8 mouse cellular contexts compared by ENCODE assay signal in the genomic region with DNA sequence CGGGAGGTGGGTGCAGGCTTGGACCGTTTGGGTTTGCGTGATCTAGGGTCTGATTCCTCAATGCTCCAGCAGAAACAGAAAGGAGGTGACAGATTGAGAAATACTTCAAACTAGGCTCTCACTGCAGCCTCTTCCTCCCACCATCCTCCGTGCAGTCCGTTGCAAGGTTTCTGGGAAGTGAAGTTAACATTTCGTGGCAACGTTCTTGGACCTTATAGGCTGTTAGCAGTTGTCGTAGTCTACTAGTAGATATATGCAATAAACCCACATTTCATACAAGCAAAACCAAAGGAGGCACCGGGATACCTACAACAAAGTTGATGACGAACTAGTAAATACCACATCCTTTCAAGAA. TPM values are rescaled to one million over a fixed set of nuclear protein-coding genes. Genes with fewer than 3 reads are reported as not detected.
DNase-seq lines count a peak whose midpoint lies in the region; ATAC-seq and TF ChIP-seq lines count a peak whose summit lies in the region.

No protein-coding gene starts in this region.

- TF ChIP-seq CTCF in spleen, adult 2 months (IDR thresholded peaks at IDR 0.05; ENCODE audit: extremely low read depth, insufficient read depth, insufficient read length, insufficient replicate concordance): no peak

- no peaks in the 10 kb centered on the region; the same call in 1 of the 2 replicates for H3K36me3 ChIP-seq in spleen, adult 2 months (ENCODE audit: control insufficient read depth, insufficient read depth, low read length)
- peaks cover 17% of the 10 kb centered on the region for H3K36me3 ChIP-seq in embryonic facial prominence, embryonic 13.5 days
- peaks cover 21% of the 10 kb centered on the region for H3K36me3 ChIP-seq in limb, embryonic 13.5 days
- H3K36me3 ChIP-seq in neural tube, embryonic 14.5 days (ENCODE audit: control insufficient read depth, insufficient read depth, low read length): peaks cover 2% of the 10 kb centered on the region; the same call in 1 of the 2 replicates

- no peaks in the 10 kb centered on the region for H3K9me3 ChIP-seq in embryonic facial prominence, embryonic 13.5 days
- no peaks in the 10 kb centered on the region for H3K9me3 ChIP-seq in limb, embryonic 13.5 days
- H3K9me3 ChIP-seq in neural tube, embryonic 14.5 days (ENCODE audit: control insufficient read depth, low read length): no peaks in the 10 kb centered on the region

- H3K4me3 ChIP-seq in spleen, adult 2 months (ENCODE audit: extremely low read depth, insufficient read depth, insufficient read length): peak overlapping the region; percentile 78
- peak overlapping the region; percentile 72 for H3K4me3 ChIP-seq in embryonic facial prominence, embryonic 13.5 days
- H3K4me3 ChIP-seq in limb, embryonic 13.5 days: peak overlapping the region; percentile 91
- H3K4me3 ChIP-seq in neural tube, embryonic 14.5 days (ENCODE audit: low read depth, low read length): peak overlapping the region; percentile 55

- H3K27ac ChIP-seq in spleen, adult 2 months (ENCODE audit: insufficient read depth, low read length): peak overlapping the region; percentile 93
- H3K27ac ChIP-seq in embryonic facial prominence, embryonic 13.5 days: peak overlapping the region; percentile 78
- peak overlapping the region; percentile 82; the same call in 1 of the 2 replicates for H3K27ac ChIP-seq in limb, embryonic 13.5 days
- peak overlapping the region; percentile 84; the same call in 1 of the 2 replicates for H3K27ac ChIP-seq in neural tube, embryonic 14.5 days (ENCODE audit: low read depth, low read length)

- WGBS in spleen, adult 2 months: under 1% methylated on average over 10 of the region's 10 CpGs
- WGBS in embryonic facial prominence, embryonic 13.5 days: 2% methylated on average over 10 of the region's 10 CpGs
- 3% methylated on average over 10 of the region's 10 CpGs for WGBS in limb, embryonic 13.5 days
- 3% methylated on average over 10 of the region's 10 CpGs for WGBS in neural tube, embryonic 14.5 days

- no peaks in the 10 kb centered on the region for H3K27me3 ChIP-seq in spleen, adult 2 months (ENCODE audit: control insufficient read depth, insufficient read depth, low read length)
- no peaks in the 10 kb centered on the region for H3K27me3 ChIP-seq in embryonic facial prominence, embryonic 13.5 days
- no peaks in the 10 kb centered on the region for H3K27me3 ChIP-seq in limb, embryonic 13.5 days
- no peaks in the 10 kb centered on the region for H3K27me3 ChIP-seq in neural tube, embryonic 14.5 days (ENCODE audit: control insufficient read depth, insufficient read depth, low read length)

- TF ChIP-seq POLR2A in spleen, adult 2 months (IDR thresholded peaks at IDR 0.05; ENCODE audit: low read depth, low read length): no peak

- ATAC-seq in embryonic facial prominence, embryonic 13.5 days (ENCODE audit: insufficient number of reproducible peaks, insufficient read depth, low FRiP score, low TSS enrichment, low read depth): no peak
- ATAC-seq in limb, embryonic 13.5 days (ENCODE audit: low FRiP score, low read depth): no peak
- ATAC-seq in neural tube, embryonic 14.5 days (ENCODE audit: low read depth): no peak

- intact Hi-C loops in gastrocnemius, postnatal 36 days (cut with DNase I): loop anchor here (5.0 kb wide), 1 partner anchor 50 kb away; no protein-coding TSS in a partner anchor

- no peaks in the 10 kb centered on the region; the same call in none of the 2 replicates for H3K4me1 ChIP-seq in spleen, adult 2 months (ENCODE audit: control insufficient read depth, insufficient read depth, insufficient read length)
- peaks cover 18% of the 10 kb centered on the region for H3K4me1 ChIP-seq in embryonic facial prominence, embryonic 13.5 days
- peaks cover 23% of the 10 kb centered on the region for H3K4me1 ChIP-seq in limb, embryonic 13.5 days
- H3K4me1 ChIP-seq in neural tube, embryonic 14.5 days (ENCODE audit: control insufficient read depth, insufficient read depth, low read length): peaks cover 15% of the 10 kb centered on the region

- DNase-seq in spleen, adult 2 months (ENCODE audit: low read depth in 1 of 2, low spot score in 2 of 2): no peak
- no peak for DNase-seq in spleen, postnatal 14 days (ENCODE audit: low spot score in 2 of 2)
- DNase-seq in gastrocnemius, postnatal 36 days: no peak
- no peak for DNase-seq in layer of hippocampus, postnatal 14 days (ENCODE audit: low spot score in 2 of 2)
- DNase-seq in right cerebral cortex, adult 2 months (ENCODE audit: low spot score in 2 of 2): no peak

- H3K4me2 ChIP-seq in embryonic facial prominence, embryonic 13.5 days: peak overlapping the region; percentile 78
- H3K4me2 ChIP-seq in limb, embryonic 13.5 days (replicated peaks): peak overlapping the region; percentile 80
- H3K4me2 ChIP-seq in neural tube, embryonic 14.5 days (ENCODE audit: low read depth, low read length): peak overlapping the region; percentile 73

- H3K9ac ChIP-seq in embryonic facial prominence, embryonic 13.5 days: peak overlapping the region; percentile 81
- peak overlapping the region; percentile 83 for H3K9ac ChIP-seq in limb, embryonic 13.5 days
- peak overlapping the region; percentile 72 for H3K9ac ChIP-seq in neural tube, embryonic 14.5 days (replicated peaks; ENCODE audit: low read depth, low read length)

RNA-seq across cellular contexts. Expression of a gene that starts 0.8 kb away (rescaled TPM):
- 1.7 and 1.8 TPM in 2 replicates for polyA plus RNA-seq in spleen, adult 2 months (2012; rRNA removed)
- 74.2 and 74.8 TPM in 2 replicates for polyA plus RNA-seq in embryonic facial prominence, embryonic 13.5 days (2015; fragmentation: Nextera tagmentation; extraction: Ambion mirVana)
- polyA plus RNA-seq in limb, embryonic 13.5 days (2015; fragmentation: Nextera tagmentation; extraction: Ambion mirVana): 76.7 and 77.1 TPM in 2 replicates
- 52.6 and 56.1 TPM in 2 replicates for polyA plus RNA-seq in neural tube, embryonic 14.5 days (2014; fragmentation: Nextera tagmentation; extraction: Ambion mirVana)
- 10 to 100 TPM; 42.6 to 45.7 TPM for total RNA-seq in gastrocnemius, postnatal 36 days (2021)
- total RNA-seq in layer of hippocampus, postnatal 14 days (2021): 10 to 100 TPM; 26.1 to 31.7 TPM

RNA-seq across cellular contexts. Expression of a gene that starts 30.2 kb away (rescaled TPM):
- polyA plus RNA-seq in spleen, adult 2 months (2012; rRNA removed): 3.5 and 4.5 TPM in 2 replicates
- 26.5 and 31.6 TPM in 2 replicates for polyA plus RNA-seq in embryonic facial prominence, embryonic 13.5 days (2015; fragmentation: Nextera tagmentation; extraction: Ambion mirVana)
- 27.5 and 29.2 TPM in 2 replicates for polyA plus RNA-seq in limb, embryonic 13.5 days (2015; fragmentation: Nextera tagmentation; extraction: Ambion mirVana)
- polyA plus RNA-seq in neural tube, embryonic 14.5 days (2014; fragmentation: Nextera tagmentation; extraction: Ambion mirVana): 18.4 and 20.4 TPM in 2 replicates
- 1 to 10 TPM; 7.1 to 7.4 TPM for total RNA-seq in gastrocnemius, postnatal 36 days (2021)
- total RNA-seq in layer of hippocampus, postnatal 14 days (2021): 1 to 10 TPM; 6.7 to 9.2 TPM

RNA-seq across cellular contexts. Expression of a gene that starts 45.3 kb away (rescaled TPM):
- polyA plus RNA-seq in spleen, adult 2 months (2012; rRNA removed): 4.5 and 7.4 TPM in 2 replicates
- polyA plus RNA-seq in embryonic facial prominence, embryonic 13.5 days (2015; fragmentation: Nextera tagmentation; extraction: Ambion mirVana): 99.4 and 108 TPM in 2 replicates
- 119 and 120 TPM in 2 replicates for polyA plus RNA-seq in limb, embryonic 13.5 days (2015; fragmentation: Nextera tagmentation; extraction: Ambion mirVana)
- polyA plus RNA-seq in neural tube, embryonic 14.5 days (2014; fragmentation: Nextera tagmentation; extraction: Ambion mirVana): 154 and 178 TPM in 2 replicates
- 10 to 100 TPM; 30.4 to 33.1 TPM for total RNA-seq in gastrocnemius, postnatal 36 days (2021)
- 10 to 100 TPM; 55.3 to 63.3 TPM for total RNA-seq in layer of hippocampus, postnatal 14 days (2021)

RNA-seq across cellular contexts. Expression of a gene that starts 53.1 kb away (rescaled TPM):
- 25.6 and 29.7 TPM in 2 replicates for polyA plus RNA-seq in spleen, adult 2 months (2012; rRNA removed)
- polyA plus RNA-seq in embryonic facial prominence, embryonic 13.5 days (2015; fragmentation: Nextera tagmentation; extraction: Ambion mirVana): 87.8 and 89.1 TPM in 2 replicates
- polyA plus RNA-seq in limb, embryonic 13.5 days (2015; fragmentation: Nextera tagmentation; extraction: Ambion mirVana): 95.3 and 96.3 TPM in 2 replicates
- polyA plus RNA-seq in neural tube, embryonic 14.5 days (2014; fragmentation: Nextera tagmentation; extraction: Ambion mirVana): 258 and 262 TPM in 2 replicates
- total RNA-seq in gastrocnemius, postnatal 36 days (2021): 100 to 1,000 TPM; 146 to 163 TPM
- total RNA-seq in layer of hippocampus, postnatal 14 days (2021): 100 to 1,000 TPM; 681 to 736 TPM

Comparison
In these comparisons a context has a peak if more than half of its experiments do, and no peak if none do; other contexts are left out.
1. RNA of a gene that starts 0.8 kb away (polyA plus RNA-seq): 76.7 to 77.1 TPM in limb, embryonic 13.5 days, 74.2 to 74.8 TPM in embryonic facial prominence, embryonic 13.5 days and 52.6 to 56.1 TPM in neural tube, embryonic 14.5 days; 1.7 to 1.8 TPM in spleen, adult 2 months; every median in the first group is over 10 times any median in the second.
2. RNA of a gene that starts 45.3 kb away (polyA plus RNA-seq): 154 to 178 TPM in neural tube, embryonic 14.5 days, 119 to 120 TPM in limb, embryonic 13.5 days and 99.4 to 108 TPM in embryonic facial prominence, embryonic 13.5 days; 4.5 to 7.4 TPM in spleen, adult 2 months; every median in the first group is over 10 times any median in the second.
3. Peak in every context shown above with its lines, with median percentiles within 50 percentile points of each other: H3K27ac ChIP-seq, H3K4me3 ChIP-seq, H3K4me2 ChIP-seq and H3K9ac ChIP-seq.